Mouse (Mus musculus) lung, adult 18-20 months (tissue): ENCODE measurements at regions not wholly inside any gene's neighbourhood (a gene's known extent, or its start where the extent isn't known, plus 50 kb on each side); places are given as distances from the start of the nearest gene placed in this dataset.
A peak's percentile ranks its signal among the peaks of the same experiment; 100 is the strongest.

ENCODE experiments used
- DNase-seq, 2 experiments: peaks; one replicate each; pipeline ENCODE4 v3.0.0; 2022; ENCODE audit warnings: mixed read lengths in 2 of 2

DNA sequence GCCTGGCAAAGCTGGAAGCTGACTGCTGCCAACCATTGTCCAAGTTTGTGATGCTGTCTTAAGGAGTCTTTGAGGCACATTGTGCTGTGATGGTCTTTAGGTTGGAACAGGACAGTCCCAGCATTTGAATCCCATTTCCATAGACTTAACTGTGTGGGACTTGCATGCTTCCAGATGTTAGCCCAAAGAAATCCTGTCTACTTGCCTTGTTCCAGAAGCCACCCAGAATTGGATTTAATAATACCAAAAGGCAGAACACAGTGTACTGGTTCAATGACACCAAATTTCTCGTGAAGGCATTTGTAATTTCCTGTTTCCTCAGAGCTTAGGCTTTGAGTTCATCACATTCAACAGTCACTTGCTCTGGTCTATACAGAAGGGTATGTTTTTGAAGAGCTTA lies 444.9 kb upstream of the Slc30a5 start:
- no peak for DNase-seq

DNA sequence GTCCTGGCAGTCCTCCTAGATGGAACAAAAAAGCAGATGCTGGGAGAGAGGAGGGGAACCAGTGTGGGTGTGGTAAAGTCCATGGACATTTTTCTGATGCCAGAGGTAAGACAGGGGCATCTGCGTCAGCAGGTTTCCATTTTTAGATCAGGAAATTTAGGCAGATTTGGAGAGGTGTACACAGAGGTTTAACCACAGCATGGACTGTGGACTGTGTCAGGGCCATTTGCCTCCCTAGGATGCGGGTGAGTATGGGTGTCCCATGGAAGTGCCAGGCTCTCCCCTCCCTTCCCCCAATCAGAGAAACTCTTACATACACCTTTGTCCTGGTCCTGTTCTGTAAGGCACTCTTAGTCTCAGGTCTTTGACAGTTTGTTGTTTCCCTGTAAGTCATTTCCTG lies 443.5 kb upstream of the Slc30a5 start:
- DNase-seq, result no peak

DNA sequence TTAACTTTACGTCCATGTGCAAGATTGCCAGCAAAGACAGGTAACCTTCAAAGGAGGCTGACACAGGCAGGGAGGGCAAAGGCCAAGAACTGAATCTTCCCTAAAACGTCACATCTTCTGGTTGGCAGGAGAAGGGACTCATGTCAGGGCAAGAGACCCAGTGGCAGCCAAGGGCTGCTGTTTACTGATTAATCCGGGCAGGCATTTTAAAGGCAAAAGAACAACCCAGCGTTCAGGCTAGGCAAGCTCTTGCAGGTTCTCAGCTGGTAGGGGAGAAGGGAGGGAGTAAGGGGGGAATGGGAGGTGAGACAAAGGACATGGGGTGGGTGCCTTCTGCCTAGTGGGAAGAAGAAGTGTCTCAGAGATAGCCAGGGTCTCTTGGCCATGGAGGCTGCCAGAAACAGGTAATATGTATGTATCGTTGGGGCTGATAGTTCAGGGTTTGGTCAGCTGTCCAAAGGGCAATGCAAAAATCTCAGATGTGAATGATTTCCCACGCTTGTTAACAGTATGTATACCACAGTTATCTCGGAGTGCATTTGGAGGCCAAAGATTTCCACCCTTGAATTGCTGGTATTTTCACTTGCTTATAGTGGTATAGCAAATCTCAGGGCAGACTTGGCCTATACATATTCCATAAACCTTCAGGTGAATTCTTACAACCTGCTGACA lies 441.4 kb upstream of the Slc30a5 start:
- no peak for DNase-seq

DNA sequence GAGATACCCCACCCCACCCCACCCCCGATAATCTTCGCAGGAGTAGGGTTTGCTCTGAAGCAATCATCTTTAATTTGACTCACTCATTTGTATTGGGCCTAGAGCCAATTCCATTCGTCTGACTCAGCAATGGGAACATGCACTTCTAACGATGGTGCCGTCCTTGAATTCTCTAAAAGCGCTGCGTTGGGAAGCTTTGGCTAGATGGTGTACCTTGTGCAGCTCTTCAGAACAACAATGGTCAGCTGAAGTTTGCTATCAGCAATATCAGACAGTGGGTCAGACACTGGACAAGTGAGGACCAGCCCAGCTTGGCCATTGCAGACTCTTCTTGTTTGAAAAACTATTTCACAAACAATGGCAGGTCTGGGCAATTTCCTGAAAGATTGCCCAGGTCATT lies 440.1 kb upstream of the Slc30a5 start:
- no peak for DNase-seq

DNA sequence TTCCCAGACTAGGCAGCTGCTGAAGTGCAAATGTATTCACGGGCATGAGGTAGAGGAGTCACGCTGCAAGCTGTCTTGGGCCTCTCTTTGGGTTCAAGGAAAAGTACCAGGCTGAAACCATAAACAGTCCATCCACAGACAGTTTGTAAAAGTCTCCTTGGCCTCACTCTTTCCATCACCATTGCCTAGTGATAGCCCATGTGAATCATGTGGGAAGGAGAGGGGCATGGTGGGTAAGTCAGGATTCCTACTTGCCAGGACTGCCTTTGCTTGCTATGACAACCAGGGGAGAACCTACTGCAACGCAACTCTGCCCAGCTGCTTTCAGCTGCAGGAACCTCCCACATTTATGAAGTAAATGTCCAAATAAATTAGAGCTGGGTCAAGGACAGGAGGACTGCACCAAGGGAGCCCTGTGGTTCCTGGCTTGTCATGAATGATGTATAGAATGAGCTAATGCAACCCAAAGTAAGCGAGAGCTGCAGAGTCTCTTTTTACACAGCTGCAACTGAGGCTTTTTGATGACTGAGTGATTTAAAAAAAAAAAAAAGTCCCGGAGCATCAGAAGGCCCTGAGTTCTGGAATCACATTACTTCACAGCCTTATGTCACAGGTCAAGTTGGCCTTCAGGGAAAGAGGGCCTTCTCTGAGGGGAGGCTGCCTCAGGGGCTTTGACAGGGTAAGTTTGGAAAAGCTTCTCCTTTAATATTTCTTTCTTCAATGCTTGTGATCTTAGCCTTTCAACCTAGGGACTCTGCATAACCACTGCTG lies 420.7 kb upstream of the Slc30a5 start:
- DNase-seq, result no peak

DNA sequence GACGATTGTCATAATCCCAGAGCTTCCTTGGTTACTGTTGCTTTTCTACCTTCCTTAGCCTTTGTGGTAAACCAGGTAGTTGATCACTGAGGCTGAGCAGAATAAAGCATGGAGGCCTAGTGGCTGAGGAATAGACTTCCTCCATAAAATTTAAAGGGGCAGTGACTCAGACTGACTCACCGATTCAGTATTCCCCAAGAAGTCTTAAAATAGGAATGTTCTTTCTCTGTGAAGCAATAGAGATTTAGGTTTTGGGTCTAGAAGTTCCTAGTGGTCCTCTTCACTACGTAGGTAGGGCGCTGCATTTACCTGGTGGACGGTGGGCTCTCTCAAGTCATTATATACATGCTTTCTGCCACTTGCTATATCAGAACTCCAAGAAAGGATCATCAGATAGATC lies 416.1 kb upstream of the Slc30a5 start:
- DNase-seq, result no peak

DNA sequence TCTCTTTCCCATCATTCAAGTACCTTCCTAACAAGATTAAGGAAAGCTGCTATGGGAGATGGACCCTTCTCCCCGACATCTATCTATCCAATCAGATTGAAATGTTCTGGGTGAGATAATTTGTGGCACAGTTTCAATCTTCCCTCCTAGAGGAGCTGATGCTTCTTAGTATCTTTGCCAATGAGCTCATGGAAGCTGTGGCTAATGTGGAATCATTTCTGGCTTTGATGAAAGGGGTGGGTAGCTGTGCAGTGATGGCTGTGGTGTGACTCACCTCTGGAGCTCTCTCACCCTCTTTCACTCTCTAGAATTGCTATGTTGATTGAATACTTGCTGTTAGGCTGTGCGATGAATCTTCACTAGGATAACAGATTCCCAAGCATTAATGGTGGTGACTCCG lies 411.1 kb upstream of the Slc30a5 start:
- no peak for DNase-seq

DNA sequence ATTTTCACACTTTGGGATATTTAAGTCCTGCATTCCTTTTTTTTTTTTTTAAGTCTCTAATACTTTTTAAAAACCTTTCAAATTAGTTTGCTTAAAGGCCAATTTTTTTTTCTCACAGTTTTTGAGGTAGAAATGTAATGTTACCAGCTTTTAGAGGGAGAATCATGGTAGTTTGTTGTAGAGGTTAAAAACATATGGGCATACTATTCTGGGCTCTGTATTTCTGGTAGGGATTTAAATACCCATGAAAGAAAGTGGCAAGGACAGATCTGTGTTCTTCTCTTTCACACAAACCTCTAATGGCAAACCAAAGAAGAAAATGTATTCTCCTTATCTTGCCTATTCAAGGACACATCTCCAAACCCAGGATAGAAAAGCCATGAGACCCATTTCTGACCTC lies 405.6 kb upstream of the Slc30a5 start:
- no peak for DNase-seq

DNA sequence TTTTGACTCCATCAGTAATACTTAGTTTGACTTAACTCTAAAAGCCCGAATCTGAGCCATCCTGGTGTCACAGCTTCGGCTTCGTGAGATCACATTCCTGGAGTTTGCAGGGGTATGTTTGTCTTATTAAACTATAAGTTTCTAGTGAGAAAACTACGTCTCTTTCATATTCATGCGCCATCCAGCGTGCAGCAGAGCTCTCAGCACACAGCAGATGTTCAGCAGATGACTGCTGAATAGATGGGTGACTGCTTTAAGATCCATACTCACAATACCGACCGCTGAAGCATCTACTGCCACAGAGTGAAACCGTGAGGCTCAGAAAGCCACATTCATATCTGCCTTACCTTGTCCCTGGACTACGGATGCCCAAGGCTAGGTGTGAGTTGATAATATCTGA lies 403.8 kb upstream of the Slc30a5 start:
- DNase-seq, result no peak

DNA sequence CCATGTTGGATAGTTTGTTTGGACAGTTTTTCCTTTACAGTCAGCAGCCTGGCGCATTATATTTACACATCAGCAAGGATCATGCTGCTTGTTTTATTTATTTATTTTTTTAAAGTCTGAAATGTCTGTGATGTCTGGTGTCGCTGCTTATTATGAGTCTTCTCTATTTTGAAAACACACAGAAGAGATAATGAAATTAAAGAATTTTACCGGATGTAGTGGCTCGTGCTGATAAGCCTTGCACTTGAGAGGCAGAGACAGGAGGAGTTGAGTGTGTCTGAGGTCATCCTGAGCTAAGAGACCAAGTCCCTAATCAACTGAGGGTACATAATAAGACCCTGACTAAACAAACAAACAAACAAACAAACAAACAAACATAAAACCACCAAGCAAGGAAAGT lies 402.6 kb upstream of the Slc30a5 start:
- DNase-seq, result no peak

DNA sequence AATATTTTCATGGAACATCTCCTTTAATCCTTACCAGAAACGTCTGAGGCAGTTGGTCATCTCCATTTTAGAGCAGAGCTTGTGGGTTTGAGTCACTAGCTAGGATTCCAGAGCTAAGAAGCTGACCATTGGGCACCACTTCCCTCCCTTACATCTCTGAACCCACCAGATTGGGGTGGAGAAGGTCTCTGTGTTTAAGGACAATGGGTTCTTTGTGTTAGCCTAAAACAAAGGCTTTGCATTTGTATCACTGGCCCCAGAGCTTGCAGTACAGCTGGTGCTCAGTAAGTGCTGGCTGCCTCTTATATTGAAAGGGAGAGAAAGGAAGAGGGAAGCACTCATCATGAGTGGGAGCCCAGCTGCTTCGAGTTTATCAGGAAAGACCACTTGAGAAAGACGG lies 401.9 kb upstream of the Slc30a5 start:
- DNase-seq, result no peak

DNA sequence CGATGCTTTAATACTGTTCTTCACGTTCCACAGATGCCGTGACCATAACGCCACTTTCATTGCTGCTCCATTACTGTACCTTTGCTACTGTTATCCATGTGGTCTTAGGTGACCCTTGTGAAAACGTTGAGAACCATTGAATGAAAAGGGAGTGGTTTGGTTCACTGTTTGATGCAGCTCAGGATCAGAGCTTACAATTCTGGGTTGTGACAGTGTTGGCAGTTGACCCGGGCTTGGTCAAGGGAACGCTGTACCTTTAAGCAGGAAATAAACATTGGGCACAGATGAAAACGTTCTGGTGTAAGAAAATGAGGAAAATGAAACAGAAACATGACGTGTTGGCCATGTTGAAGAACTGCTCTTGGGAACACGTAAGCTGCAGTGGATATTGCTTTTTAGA lies 401.3 kb upstream of the Slc30a5 start:
- no peak for DNase-seq

DNA sequence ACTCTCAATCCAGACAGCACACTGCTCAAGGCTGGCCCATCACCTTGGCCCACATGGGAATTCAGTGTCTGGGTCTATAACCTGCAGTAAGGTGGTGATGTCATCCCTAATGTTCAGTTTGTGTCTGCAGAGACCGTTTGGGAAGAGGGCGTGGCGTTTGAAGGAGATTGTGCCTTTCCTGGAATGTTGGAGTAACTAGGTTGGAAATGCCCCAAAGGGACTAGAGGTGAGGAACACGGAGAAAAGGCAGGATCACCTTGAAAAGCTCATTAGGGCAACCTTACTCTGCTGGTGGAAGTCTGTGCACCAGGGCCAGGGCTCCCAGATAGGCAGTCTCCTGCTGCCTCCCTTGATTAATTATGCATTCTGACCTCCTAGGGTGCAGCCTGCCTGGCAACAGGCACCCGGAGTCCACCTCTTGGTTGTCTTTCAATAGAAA lies 400.6 kb upstream of the Slc30a5 start:
- no peak for DNase-seq

DNA sequence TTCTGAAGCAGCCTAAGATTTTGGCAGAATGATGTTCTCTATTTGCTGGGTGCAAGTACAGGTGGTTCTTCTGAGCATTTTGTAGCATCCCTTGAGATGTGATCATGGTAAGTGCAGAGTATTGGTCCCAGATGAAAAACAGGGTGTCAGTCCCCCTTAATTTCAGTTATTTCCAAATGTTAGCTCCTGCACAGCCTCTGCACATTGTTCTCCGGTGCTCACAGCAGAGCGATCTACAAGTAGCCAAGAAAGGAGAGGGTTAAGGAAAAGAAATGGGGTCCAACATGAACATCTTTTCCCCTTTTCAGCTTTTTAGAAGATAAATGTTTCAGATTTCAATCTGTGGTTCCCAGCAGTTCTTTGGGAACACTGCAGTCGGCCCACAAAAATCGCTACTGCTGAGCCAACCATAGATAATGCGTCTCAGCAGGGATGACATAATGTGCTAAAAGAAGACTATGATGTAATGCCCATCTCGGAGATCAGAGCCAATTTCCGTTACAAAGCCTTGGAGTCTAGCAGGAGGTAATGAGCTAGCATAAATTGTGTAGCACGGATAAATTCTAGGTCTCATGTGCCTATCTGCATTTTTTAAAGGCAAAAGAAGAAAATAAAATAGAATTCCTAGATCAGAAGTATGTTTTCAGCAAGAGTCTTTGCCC lies 400.1 kb upstream of the Slc30a5 start:
- DNase-seq, result peak in 1 of 2 experiments; percentile 11

DNA sequence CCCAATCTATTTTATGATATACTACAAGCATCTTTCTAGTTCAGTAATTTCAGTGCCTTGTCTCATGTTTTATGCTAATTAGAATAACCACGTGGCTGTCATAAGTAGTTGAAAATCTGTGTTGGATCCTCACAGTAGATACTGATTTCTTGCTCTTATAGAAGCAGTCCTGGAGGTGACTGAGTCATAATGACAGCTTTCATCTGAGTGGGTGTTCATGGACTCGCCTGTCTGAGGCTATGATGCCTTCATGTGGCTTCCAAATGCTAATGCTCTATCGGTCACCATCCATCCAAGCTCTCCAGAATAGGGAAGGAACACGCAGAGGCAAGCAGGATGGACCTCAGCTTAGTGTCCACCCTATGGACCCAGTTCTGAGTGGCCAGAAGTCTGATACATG lies 396.6 kb upstream of the Slc30a5 start:
- no peak for DNase-seq

DNA sequence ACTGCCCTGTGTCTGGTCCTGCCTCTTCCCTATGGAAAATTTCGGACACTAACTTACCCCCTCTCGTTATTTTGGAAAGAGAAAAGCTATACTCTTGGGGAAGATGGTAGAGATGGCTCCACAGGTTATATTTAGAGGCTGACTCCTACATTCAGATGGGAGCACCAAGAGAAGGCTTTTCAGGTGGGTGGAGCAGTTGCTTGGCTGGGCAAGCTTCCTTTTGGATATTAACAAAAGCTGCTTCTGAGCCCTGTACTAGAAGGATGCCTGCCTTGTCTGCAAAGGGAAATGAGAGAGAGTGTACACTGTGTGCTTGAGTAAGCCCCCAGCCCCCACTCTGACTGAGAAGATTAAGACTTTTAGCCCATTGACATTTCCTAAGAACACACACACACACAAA lies 392.1 kb upstream of the Slc30a5 start:
- DNase-seq, result no peak

DNA sequence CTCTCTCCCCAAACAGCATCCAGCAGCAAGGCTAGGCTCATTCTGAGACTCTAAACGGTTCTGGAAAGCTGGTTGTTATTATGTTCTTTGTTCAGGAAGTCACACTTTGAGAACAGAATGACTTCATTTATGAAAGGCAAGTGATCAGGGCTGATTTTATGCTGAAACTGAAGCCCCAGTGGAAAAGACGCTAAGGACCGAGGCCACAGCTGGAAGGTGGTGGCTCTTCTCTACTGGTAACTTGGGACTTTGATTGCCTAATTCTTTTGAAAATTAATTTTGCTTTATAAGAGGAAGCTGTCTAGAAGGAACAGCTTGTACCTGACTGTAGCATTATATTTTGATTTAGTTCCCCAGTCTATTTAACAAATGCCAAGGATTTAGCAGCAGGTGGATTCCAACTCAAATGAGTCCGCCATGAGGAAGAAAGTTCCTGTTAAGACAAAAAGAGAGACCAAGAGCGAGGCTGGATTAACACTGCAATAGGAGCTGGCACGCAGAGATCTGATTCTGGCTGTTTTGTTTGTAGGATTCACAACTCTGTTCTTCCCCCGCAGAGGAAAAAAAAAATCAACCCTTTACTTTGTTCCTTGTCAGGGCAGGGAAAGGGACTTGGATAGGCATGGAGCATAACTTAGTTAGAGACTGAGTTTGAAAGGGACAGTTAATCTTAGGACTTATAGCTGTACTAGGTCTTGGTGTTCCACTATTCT lies 388.3 kb upstream of the Slc30a5 start:
- no peak for DNase-seq

DNA sequence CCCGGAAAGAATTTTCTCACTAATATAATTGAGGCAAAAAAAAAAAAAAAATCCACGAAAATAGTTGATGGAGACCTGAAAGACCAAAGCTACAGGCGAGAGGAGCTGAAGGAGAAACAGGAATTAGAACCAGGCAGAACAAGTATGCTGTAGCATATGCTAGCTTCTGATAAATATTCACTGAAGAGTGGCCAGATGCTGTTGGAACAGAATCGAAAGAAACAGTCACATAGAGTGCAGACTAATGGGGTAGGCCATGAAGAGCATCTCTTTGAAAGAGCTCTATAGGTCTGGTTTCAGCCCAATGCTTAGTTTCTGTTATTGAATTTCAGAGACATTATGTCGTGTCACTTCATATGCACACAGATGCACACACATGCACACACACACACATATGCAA lies 386.3 kb upstream of the Slc30a5 start:
- no peak for DNase-seq

DNA sequence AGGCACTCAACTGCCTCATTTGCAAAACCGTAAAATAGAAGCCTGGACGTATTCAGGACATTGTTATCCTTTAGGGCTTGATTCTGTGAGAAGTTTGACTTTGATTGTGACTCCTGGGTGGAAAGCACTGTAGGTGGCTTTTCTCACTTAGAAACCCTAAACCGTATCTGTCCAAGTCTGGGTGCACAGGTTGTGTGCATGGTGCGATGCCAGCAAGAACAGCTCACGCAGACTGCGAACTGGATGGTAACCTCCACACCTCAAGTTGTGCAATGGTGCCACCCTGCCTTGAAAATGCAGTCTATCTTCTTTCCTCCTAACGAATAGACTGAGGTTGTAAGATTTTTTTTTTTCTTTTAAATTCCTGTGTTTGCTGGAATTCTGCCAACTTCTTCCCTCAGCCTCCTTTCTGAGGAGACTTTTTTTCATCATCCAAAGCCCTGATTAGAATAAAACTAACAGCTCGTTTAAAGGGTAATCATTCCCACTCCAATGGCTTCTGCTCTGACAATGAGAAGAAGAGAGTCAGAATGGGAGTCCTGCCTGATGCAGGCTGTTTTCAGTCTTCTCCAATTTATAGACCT lies 383.8 kb upstream of the Slc30a5 start:
- DNase-seq, result peak in 1 of 2 experiments; percentile 26

DNA sequence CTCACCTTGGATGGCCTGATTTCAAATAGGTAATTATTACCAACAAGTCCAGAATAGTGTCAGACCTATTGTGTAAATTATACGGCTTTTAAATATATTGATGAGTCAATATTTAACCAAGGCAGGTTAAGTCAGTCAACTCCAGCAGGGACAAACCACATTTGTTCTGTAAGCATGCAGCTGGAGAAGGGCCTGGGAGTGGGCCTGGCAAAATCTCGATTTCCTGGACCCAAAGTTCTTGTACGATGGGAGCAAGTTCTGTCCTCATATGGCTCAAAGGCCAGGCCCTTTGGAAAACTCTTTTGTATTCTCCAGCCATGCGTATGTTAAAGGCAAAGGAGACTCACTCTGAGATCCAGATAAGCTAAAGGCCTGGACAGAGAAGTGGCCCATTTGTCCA lies 383.2 kb upstream of the Slc30a5 start:
- peak; percentile 33 to 44 for DNase-seq

DNA sequence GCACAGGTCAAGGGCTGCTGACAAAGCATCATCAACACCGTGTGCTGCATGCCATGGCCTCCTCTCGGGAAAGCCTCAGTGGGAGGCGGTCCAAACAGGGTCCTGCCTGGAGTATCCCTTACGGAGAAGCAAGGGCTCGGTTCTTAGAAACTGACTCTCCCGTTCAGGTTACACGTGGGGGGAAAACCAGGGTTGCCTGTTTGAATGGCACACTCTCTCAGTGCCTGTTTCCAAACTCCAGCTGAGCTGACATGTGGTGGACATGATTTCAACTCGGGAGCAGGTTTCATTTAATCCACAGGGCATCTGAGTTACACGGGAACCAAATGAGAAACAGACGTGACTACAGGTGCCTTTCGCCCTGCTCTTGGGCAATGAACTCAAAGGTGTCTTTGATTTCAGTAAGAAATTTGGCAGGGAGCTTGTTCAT lies 382.6 kb upstream of the Slc30a5 start:
- peak in 1 of 2 experiments; percentile 21 for DNase-seq

DNA sequence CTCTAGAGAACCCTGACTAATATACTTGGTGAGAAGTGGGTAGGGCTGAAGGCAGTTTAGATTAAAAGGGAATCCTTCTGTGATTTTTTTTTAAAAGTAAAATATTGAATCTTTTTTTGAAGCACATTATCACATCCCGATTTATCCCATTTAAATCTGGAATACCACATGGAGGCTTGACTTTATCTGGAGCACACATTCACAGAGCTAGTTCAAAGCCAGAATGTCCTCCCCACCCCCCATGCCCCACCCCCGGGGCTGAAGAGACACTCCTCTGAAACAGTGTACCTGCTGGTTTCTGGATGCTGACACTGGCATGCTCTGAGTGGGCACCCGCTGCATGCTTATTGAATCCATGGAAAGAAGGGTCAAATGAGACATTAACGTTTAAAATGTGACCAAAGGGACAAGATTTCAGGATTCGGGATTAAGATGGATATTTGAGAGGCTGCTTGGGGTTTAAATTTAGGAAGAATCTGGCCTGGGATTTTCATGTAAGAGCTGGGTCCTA lies 382.0 kb upstream of the Slc30a5 start:
- no peak for DNase-seq

DNA sequence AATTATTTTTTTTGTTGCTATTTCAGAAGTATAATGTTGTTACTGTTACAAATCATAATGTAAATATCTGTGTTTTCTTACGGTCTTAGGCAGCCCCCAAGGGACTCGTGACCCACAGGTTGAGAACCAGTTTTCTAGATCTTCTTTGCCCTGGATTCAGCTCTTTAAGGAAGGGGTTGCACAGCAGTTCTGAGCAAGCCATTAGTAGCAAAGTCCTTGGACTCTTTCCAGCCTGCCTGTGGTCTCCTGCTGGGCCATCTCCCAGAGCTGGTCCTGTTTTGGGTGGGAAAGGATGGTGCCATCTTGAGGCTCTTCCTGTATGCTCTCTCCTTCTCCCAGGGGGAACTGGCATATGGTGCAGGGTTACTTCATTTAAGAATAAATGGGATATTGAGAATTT lies 380.9 kb upstream of the Slc30a5 start:
- DNase-seq, result no peak
